Mouse (Mus musculus): ENCODE measurements around the gene Gm17660. TPM values are rescaled to one million over a fixed set of nuclear protein-coding genes. Genes with fewer than 3 reads are reported as not detected.
"Not testable (repeated sequence)": the region's sequence is repeated elsewhere in the genome, so short reads cannot be mapped to it uniquely, and the experiment has no call there.

Gene Gm17660
- total RNA-seq, 4 experiments from 2014 or later = not detected

DNA sequence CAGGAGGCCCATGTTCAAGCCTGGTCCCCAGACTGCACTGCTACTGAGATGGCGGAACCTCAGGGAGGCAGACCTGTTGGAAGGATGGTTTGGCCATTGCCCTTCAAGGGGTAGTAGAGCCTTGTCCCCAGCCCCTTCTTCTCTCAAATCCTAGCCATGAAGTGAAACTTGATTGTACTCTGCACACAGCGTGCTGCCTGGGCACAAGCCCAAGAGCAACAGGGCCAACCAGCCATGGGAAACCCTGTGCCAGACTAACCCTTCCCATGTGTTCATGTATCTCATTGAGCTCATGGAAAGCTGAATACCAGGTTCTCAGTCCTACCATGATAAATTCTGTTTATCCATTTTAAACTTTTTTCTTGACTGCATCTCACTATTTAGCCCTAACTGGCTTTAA lies 34.5 kb downstream of the Gm17660 start:
- no peak for DNase-seq (ENCODE audit: low spot score)

DNA sequence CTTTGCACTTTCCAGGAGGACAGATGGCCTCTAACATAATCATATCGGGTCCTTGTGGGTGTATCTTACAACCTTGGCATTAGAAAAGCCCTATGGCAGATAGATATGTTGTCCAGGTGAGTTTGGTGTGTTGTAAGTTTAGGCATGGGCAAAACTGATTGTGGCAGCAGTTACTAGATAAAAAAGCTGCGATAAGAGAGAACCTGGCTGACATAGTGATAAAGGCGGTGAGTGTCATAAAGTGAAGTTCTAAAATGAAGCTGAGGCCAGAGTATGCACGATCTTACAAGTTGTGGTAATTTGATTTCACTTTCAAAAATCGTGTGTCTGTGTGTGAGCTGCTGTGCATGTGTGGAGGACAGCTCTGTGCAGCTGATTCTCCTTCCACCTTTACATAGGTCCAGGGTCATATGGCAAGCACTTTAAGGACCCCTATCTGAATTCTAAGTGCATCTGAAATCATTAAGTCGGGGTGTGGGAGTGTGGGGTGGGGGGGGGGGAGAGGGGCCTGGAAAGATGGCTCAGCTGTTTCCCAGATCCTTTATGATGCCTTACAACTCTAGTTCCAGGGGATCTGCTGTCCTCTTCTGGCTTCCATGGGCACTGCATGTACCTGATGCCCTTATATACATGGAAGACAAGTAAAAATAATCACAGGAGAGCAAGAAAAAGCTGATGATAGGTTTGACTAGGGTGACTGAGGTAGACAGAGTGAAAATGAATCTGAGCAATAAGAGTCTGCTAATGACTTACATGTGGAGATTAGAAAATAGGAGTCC lies 38.1 kb downstream of the Gm17660 start:
- peak; percentile 46 for DNase-seq (ENCODE audit: low spot score)

DNA sequence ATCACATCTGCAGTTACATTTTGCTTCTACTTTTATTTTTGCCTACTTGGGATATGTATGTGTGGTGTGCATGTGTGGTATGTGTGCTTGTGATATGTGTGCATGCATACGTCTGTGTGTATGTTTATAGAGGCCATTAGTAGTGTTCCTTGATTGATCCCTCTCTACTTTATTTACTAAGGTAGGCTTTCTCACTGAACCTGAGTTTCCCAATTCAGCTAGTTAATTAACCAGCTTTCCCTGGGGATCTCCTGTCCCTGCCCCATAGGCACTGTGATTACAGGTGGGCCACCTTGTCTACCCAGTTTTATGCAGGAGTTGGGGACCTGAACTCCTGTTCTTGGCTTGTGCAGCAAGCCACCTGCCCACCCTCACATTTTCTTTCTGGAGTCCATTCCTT lies 40.7 kb downstream of the Gm17660 start:
- no peak for DNase-seq (ENCODE audit: low spot score)

DNA sequence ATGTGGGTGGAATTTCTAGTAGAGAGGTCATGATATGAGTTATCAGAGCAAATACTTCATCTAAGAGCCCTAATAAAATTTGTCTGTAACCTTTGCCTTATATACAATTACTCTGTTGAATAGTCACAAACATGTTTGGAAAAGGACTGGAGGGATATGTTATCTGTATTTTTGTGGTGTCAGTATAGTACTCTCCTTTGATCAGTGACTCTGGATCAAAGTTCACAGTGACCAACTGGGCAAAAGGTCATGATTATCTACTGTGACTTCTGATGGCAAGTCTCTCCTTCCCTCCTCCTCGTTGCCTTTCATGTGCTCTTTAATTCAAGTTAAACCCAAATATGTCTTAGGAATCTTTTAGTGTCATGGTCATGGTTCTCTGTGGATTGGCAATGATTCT lies 41.6 kb downstream of the Gm17660 start:
- no peak for DNase-seq (ENCODE audit: low spot score)

- no peak for DNase-seq (ENCODE audit: low spot score)
Measured at GRCm38 (mm10) chr5:104035066-104035465, 42.3 kb downstream of the Gm17660 start.

- no peak for DNase-seq (ENCODE audit: low spot score)
Measured at GRCm38 (mm10) chr5:104032434-104033097, 44.8 kb downstream of the Gm17660 start.

GRCm38 (mm10) chr5:104025245-104025854 lies 52.1 kb downstream of the Gm17660 start:
- no peak for DNase-seq (ENCODE audit: low spot score)

- DNase-seq (ENCODE audit: low spot score) = no peak
Measured at GRCm38 (mm10) chr5:104024762-104025161, 52.6 kb downstream of the Gm17660 start.

- DNase-seq (ENCODE audit: low spot score) = not testable (repeated sequence)
Measured at GRCm38 (mm10) chr5:104024193-104024592, 53.2 kb downstream of the Gm17660 start.

DNA sequence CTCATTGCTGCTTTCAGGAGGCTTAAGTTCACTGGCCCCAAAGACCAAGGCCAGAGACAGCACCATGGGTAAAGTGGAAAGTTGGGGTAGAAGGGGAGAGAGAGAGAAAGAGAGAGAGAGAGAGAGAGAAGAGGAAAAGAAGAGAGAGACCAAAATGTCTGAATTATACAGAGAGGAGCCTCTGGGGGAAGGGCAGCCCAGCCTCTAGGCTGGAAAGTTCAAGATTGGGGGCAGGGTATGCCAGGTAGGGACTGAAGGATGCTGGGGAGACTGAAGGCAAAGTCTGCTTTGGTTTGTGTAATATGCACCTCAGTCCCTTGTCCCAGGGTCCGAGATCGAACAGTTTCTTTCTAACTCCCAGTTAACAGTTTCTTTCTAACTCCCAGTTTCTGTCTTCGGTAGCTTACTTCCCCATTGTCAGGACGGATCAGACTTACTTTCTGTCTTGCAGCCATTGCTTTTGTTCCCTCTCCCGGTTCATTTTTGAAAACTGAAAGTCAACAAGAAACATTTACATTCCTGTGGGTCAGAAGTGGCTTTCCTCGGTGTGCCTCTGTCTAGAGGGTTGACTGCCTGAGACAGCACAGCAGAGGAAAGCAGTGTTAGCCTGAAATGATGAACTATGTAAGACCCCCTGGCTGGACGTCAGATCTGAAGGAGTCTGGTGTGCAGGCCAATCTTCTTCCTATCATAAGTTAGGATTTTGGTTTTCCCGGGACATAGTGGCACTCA lies 54.0 kb downstream of the Gm17660 start:
- DNase-seq (ENCODE audit: low spot score) = no peak

GRCm38 (mm10) chr5:104022558-104022957 lies 54.9 kb downstream of the Gm17660 start:
- DNase-seq (ENCODE audit: low spot score) = no peak

DNA sequence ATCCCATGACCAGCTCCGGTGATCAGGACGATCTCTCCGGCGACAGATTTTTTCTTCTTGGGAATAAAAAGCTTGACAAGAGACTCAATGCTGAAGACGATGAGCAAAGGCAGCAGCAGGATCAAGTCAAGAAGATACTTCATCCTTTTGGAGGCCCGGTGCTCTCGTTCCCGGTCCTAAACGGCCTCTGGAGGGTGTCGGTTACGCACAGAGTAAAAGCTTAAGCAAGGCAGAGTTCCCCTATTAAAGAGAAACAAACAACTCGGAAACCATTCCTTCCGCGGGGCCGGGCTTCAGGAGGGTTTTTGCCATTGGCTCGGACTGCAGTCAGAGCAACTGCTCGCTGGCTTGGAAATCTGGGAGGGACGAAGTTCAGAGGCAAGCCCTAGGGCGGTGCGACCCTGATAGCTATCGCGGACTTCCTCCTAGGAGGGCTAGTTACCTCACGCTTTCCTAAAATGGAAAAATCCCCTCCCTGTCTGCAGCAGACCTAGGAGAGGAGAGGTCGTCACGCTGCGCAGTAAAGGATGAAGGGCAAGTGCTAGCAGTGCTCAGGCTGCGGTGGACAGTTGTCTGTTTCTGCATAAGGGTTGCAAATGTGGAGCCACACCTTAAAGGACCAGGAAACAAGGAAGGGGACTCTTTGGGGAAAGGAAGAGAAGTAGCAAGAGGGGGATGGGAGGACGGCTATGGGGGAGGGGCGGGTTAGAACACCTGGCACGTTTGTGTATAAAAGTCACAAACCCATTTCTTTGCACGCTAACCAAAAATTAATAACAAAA lies 55.6 kb downstream of the Gm17660 start, which contains the start of gene Hsd17b11:
Gene Hsd17b11, minus strand, starts transcription at position 323 of the 782 bp plus-strand sequence.
- DNase-seq (ENCODE audit: low spot score) = peak; percentile 94

Small RNA genes lying within 50 kb of the gene (microRNA-seq; reads per million reads assigned to microRNA genes)
- not detected for gene Mir5619

Other genes with a start within 250 kb of the Gm17660 start
- gene Klhl8, start 166.3 kb downstream of the Gm17660 start, total RNA-seq (2022) = 10 to 100 TPM; 10.4 to 11.2 (median 10.5) TPM
- gene Hsd17b13, start 100.2 kb downstream of the Gm17660 start, total RNA-seq (2022) = not detected
- gene Hsd17b11, start 55.7 kb downstream of the Gm17660 start, total RNA-seq (2022) = 10 to 100 TPM; 26.5 to 30.0 (median 27.4) TPM
- gene Nudt9, start 31.3 kb downstream of the Gm17660 start, total RNA-seq (2022) = 10 to 100 TPM; 53.8 to 58.9 (median 56.7) TPM
- gene Sparcl1, start 36.1 kb upstream of the Gm17660 start, total RNA-seq (2022) = 100 to 1,000 TPM; 165 to 223 (median 203) TPM
- not detected for gene Dspp, start 93.1 kb upstream of the Gm17660 start, total RNA-seq (2022)
- not detected for gene Dmp1, start 125.0 kb upstream of the Gm17660 start, total RNA-seq (2022)
- not detected for gene Ibsp, start 221.6 kb upstream of the Gm17660 start, total RNA-seq (2022)
- gene Mepe, start 247.7 kb upstream of the Gm17660 start, total RNA-seq (2022) = not detected

Data from heart, adult 8-10 months (tissue).